Mouse (Mus musculus): Measurements from ENCODE around the gene Ophn1. TPM values are rescaled to one million over a fixed set of nuclear protein-coding genes. Genes with fewer than 3 reads are reported as not detected.

Ophn1 gene
- polyA plus RNA-seq, 1 experiment from 2014 or later = 24.7 TPM

DNA sequence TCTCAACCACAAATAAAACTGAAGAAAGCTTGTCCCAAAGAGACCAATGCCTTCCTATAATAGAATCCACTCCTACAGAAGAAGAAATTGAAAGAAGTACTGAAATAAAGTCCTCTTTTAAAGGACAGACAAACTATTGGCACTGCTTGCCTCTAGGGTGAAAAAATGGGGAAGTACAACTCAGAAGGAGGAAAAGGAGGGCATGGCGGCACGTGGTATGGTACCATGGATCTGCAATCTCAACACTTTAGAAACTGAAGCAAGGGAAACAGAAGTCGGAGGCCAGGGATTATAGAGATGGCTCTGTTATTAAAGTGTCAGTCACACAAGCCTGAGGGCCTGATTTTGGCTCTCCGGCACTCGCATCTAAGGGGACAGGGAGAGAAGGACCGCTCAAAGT, 10.5 kb downstream of the Ophn1 start:
- ATAC-seq (ENCODE audit: insufficient number of reproducible peaks, low FRiP score, low TSS enrichment, low read depth) = no peak
- Histone ChIP-seq H3K4me3 (replicated peaks) (no peak overlapping the region), H3K4me2 (replicated peaks) (no peak overlapping the region), H3K27me3 (0 out of 2 replicates have a peak, but pooled peaks cover 5% of the 10 kb centered on the region), H3K9ac (no peak overlapping the region), H3K4me1 (no peaks in the 10 kb centered on the region), H3K27ac (replicated peaks) (no peak overlapping the region), H3K36me3 (no peaks in the 10 kb centered on the region), H3K9me3 (replicated peaks) (no peaks in the 10 kb centered on the region)
- 79% methylated on average over 6 of the region's 6 CpGs for WGBS

DNA sequence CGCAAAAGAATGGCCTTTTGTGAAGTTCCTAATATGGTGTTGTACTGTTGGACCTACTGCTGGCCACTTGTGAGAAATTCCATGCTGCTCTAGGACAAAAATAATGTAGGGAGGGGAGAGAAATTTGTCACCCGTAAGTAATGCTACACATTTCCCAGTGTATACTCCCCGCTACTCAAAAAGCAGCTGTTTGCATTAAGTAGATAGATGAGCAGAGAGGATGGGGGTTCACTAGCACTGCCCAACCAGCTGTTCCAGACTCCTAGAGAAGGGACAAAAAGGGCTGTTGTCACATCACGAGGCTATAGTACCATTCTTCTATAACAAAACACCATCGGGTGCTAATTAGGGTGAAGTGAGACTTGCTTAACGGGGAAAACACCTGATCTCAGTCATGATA, 15.7 kb downstream of the Ophn1 start:
- WGBS = 68% methylated on average over 6 of the region's 6 CpGs
- H3K27ac ChIP-seq (replicated peaks) = no peak overlapping the region
- no peak overlapping the region for H3K4me3 ChIP-seq (replicated peaks)
- H3K4me1 ChIP-seq = no peaks in the 10 kb centered on the region
- no peak for ATAC-seq (ENCODE audit: insufficient number of reproducible peaks, low FRiP score, low TSS enrichment, low read depth)
- no peaks in the 10 kb centered on the region for H3K9me3 ChIP-seq (replicated peaks)
- no peak overlapping the region for H3K4me2 ChIP-seq (replicated peaks)
- H3K36me3 ChIP-seq = no peaks in the 10 kb centered on the region
- no peak overlapping the region for H3K9ac ChIP-seq
- H3K27me3 ChIP-seq = no peaks in the 10 kb centered on the region

DNA sequence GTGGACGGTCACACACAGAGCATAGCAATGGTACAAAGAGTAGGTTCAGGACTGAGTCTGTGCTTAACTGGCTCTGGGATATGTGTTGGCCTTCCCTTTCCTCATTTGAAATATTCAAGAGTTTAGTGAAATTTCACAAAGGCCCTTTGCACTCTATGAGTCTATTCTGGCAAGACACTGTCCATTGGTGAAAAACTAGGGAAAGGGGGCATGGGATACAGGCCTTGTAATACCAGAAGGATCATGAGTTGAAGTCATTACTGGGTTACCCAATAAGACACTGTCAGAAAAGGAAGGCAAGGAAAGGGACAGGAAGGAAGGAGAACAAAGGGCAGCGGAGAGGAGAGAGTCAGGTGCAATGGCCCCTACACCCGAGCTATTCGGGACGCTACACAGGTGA, 16.7 kb downstream of the Ophn1 start:
- Histone ChIP-seq H3K4me1 (no peaks in the 10 kb centered on the region), H3K4me2 (replicated peaks) (no peak overlapping the region), H3K36me3 (no peaks in the 10 kb centered on the region), H3K9ac (no peak overlapping the region), H3K27me3 (no peaks in the 10 kb centered on the region), H3K27ac (replicated peaks) (0 out of 2 replicates have a peak overlapping the region, but pooled peaks have one; percentile 22), H3K4me3 (replicated peaks) (no peak overlapping the region), H3K9me3 (replicated peaks) (no peaks in the 10 kb centered on the region)
- WGBS = 71% methylated on average over 5 of the region's 5 CpGs
- ATAC-seq (ENCODE audit: insufficient number of reproducible peaks, low FRiP score, low TSS enrichment, low read depth) = no peak

DNA sequence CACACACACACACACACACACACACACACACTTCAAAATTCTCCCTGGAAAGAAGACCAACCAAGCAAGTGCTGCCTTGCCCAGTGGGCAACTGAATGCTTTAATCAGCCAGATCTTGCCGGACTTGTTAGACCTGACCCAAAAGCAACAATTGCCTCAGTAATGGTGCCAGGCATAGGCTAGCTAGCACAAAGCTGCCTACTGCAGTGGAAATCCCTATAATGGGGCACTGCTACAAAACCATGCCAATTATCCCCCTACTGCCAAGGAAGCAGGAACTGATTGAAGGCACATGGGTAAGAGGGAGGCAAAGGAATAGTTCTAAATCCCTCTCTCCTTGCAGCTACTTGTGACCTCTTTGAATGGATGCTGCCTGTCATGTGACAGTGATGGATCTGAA, 18.8 kb downstream of the Ophn1 start:
- Histone ChIP-seq H3K4me3 (replicated peaks) (no peak overlapping the region), H3K4me1 (no peaks in the 10 kb centered on the region), H3K27me3 (no peaks in the 10 kb centered on the region), H3K9ac (no peak overlapping the region), H3K4me2 (replicated peaks) (no peak overlapping the region), H3K36me3 (no peaks in the 10 kb centered on the region), H3K9me3 (replicated peaks) (no peaks in the 10 kb centered on the region), H3K27ac (replicated peaks) (no peak overlapping the region)
- WGBS = 79% methylated on average over 1 of the region's 1 CpGs
- no peak for ATAC-seq (ENCODE audit: insufficient number of reproducible peaks, low FRiP score, low TSS enrichment, low read depth)

DNA sequence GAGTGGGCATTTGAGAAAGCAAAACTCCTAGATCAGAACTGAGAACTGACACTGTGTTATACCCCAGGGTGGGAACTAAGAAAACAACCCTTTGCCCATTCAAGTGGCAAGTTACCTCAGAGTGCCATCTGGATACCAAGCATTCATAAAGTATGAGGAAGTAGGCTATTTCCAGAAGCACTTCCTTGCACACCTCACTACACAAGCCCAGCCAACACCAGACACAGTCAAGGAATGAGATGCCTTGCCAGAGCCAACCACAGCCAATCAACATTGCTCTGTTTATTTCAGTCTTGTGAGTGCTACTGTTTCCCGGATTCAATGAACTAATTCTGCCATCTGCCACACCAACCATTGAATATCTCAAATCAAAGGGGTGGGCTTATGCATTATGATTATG, 20.3 kb downstream of the Ophn1 start:
- no peaks in the 10 kb centered on the region for H3K27me3 ChIP-seq
- no peak for ATAC-seq (ENCODE audit: insufficient number of reproducible peaks, low FRiP score, low TSS enrichment, low read depth)
- no peaks in the 10 kb centered on the region for H3K36me3 ChIP-seq
- H3K9ac ChIP-seq = no peak overlapping the region
- no peak overlapping the region for H3K4me3 ChIP-seq (replicated peaks)
- H3K27ac ChIP-seq (replicated peaks) = no peak overlapping the region
- no peaks in the 10 kb centered on the region for H3K4me1 ChIP-seq
- no peaks in the 10 kb centered on the region for H3K9me3 ChIP-seq (replicated peaks)
- H3K4me2 ChIP-seq (replicated peaks) = no peak overlapping the region
- whole genome bisulfite sequencing = 90% methylated on average over 1 of the region's 1 CpGs

DNA sequence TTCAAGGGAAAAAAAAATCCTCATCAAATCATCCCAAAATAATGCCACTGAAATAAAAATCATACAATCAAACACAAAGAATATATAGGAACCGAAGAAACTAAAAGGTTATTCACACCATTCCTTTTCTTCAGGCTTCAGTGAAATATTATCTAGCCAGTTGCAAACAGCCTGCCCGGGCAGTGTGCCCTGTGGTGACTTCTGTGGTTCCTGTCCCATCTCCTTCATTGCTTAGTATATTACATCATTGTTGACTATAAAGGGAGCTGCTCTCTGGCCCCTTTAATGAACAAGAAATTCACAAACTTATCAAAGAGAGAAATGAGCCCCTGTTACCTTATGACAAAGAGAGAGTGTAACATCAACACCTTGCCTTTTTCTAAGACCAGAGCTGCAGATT, 21.1 kb downstream of the Ophn1 start:
- H3K36me3 ChIP-seq = no peaks in the 10 kb centered on the region
- H3K4me1 ChIP-seq = no peaks in the 10 kb centered on the region
- H3K27ac ChIP-seq (replicated peaks) = no peak overlapping the region
- WGBS = 69% methylated on average over 2 of the region's 2 CpGs
- H3K4me3 ChIP-seq (replicated peaks) = no peak overlapping the region
- H3K9ac ChIP-seq = no peak overlapping the region
- H3K4me2 ChIP-seq (replicated peaks) = no peak overlapping the region
- no peak for ATAC-seq (ENCODE audit: insufficient number of reproducible peaks, low FRiP score, low TSS enrichment, low read depth)
- H3K9me3 ChIP-seq (replicated peaks) = no peaks in the 10 kb centered on the region
- no peaks in the 10 kb centered on the region for H3K27me3 ChIP-seq

DNA sequence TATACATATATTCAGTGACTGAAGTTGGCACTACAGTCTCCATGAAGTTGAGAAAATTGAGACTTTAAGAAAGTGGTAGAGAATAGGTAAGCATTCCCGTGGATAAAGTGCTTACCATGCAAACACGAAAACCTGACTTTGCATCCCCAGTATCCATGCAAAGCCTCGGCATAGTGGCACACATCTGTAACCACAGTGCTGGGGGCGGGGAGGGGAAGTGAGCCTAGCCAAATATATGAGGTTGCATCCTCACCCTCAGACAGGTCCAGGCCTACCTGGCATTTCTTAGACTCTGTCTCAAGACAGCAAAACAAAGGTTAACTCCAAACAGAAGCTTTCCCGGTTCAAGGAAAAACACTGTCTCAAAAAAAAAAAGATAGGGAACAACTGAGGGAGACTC, 21.7 kb downstream of the Ophn1 start:
- ATAC-seq (ENCODE audit: insufficient number of reproducible peaks, low FRiP score, low TSS enrichment, low read depth) = no peak
- H3K27me3 ChIP-seq = no peaks in the 10 kb centered on the region
- no peak overlapping the region for H3K27ac ChIP-seq (replicated peaks)
- no peaks in the 10 kb centered on the region for H3K9me3 ChIP-seq (replicated peaks)
- no peak overlapping the region for H3K9ac ChIP-seq
- H3K4me3 ChIP-seq (replicated peaks) = no peak overlapping the region
- no peaks in the 10 kb centered on the region for H3K4me1 ChIP-seq
- no peaks in the 10 kb centered on the region for H3K36me3 ChIP-seq
- no peak overlapping the region for H3K4me2 ChIP-seq (replicated peaks)
- 76% methylated on average over 5 of the region's 5 CpGs for WGBS

DNA sequence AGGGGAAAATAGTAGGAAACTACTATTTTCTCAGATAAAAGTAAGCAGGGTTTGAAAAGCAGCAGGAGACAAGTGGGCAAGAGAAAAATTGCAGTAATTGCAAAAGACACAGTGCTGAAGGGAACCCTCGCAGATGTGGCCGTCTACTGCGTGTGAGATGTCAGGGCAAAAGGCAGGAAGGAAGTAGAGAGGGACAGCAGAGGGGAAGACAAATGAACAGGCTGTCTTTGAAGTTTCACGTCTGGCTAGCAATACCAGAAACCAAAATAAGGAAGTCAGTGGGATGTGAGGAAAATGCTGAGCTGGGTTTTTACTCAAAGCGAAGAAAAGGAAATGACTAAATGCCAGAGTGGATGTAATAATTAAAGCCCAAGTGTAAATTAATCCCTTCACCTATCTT, 30.7 kb downstream of the Ophn1 start:
- Histone ChIP-seq H3K4me2 (replicated peaks) (no peak overlapping the region), H3K9ac (no peak overlapping the region), H3K9me3 (replicated peaks) (no peaks in the 10 kb centered on the region), H3K4me1 (no peaks in the 10 kb centered on the region), H3K4me3 (replicated peaks) (no peak overlapping the region), H3K36me3 (no peaks in the 10 kb centered on the region), H3K27ac (replicated peaks) (no peak overlapping the region), H3K27me3 (peaks cover 4% of the 10 kb centered on the region)
- no peak for ATAC-seq (ENCODE audit: insufficient number of reproducible peaks, low FRiP score, low TSS enrichment, low read depth)
- WGBS = 58% methylated on average over 5 of the region's 5 CpGs

DNA sequence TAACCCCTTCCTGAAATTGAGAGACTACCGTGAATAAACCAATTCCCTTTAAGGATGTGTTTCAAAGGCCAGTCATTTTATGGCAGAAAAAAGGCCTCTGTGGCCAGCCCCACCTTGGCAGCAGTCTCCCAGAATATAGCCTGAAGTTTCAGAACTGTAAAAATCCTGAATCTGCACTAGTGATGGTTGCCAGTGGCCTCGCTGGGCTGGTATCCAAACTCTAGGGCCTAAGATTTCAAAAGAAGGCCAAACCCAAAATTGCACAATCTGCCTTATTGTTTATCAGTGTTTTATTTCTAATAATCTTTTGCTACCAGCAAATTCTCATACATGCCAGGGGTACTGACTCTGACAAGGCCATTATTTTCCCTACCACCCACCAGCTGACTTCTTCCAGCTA, 34.8 kb downstream of the Ophn1 start:
- Histone ChIP-seq H3K27ac (replicated peaks) (no peak overlapping the region), H3K9ac (no peak overlapping the region)

DNA sequence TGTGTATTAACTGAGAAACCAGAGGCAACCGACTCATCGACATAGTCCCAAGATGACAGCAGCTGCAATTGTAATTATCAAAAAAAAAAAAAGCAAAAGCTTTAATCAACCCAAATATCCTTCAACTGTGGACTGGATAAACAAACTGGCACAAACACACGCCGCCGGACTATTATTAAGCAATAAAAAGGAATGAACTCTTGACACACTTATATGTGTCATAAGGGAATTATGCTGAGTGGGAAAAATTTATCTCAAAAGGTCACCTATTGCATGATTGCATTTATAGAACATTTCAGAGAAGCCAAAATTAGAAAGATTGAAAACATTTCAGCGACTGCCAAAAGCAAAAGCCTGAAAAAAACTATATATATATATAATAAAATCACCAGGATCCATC, 40.0 kb downstream of the Ophn1 start:
- Histone ChIP-seq H3K4me2 (replicated peaks) (no peak overlapping the region), H3K27me3 (no peaks in the 10 kb centered on the region), H3K27ac (replicated peaks) (no peak overlapping the region), H3K9me3 (replicated peaks) (no peaks in the 10 kb centered on the region), H3K4me3 (replicated peaks) (no peak overlapping the region), H3K9ac (no peak overlapping the region), H3K36me3 (no peaks in the 10 kb centered on the region), H3K4me1 (no peaks in the 10 kb centered on the region)
- 79% methylated on average over 6 of the region's 6 CpGs for WGBS
- no peak for ATAC-seq (ENCODE audit: insufficient number of reproducible peaks, low FRiP score, low TSS enrichment, low read depth)

More for the DNA sequence above, 34.8 kb downstream of the Ophn1 start:
- H3K4me2 ChIP-seq (replicated peaks) = no peak overlapping the region
- 76% methylated on average over 2 of the region's 2 CpGs for WGBS
- H3K27me3 ChIP-seq = peaks cover 3% of the 10 kb centered on the region; the same call in 1 of the 2 replicates
- H3K36me3 ChIP-seq = no peaks in the 10 kb centered on the region
- H3K4me3 ChIP-seq (replicated peaks) = no peak overlapping the region
- H3K9me3 ChIP-seq (replicated peaks) = no peaks in the 10 kb centered on the region
- ATAC-seq (ENCODE audit: insufficient number of reproducible peaks, low FRiP score, low TSS enrichment, low read depth) = no peak
- H3K4me1 ChIP-seq = no peaks in the 10 kb centered on the region

DNA sequence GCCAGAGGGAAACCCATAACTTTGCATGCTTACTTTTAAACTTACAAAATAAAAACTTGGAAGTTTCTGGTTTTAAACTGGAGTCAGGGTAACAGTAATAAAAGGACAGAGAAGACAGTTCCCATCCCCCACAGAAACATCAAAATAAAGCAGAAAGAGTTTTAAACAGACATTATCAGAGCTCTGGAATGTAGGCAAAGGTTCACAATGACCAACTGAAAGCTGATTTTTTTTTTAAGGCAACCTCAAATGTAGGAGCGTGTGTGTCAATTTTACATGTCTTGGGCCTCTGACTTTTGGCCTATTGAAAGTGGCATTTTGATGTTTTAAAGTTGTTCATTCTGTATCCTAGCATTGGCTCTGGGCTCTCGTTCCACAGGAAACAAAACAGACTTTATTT, 49.2 kb downstream of the Ophn1 start:
- Histone ChIP-seq H3K27ac (replicated peaks) (no peak overlapping the region), H3K4me1 (no peaks in the 10 kb centered on the region), H3K9ac (no peak overlapping the region), H3K36me3 (no peaks in the 10 kb centered on the region), H3K4me2 (replicated peaks) (no peak overlapping the region), H3K4me3 (replicated peaks) (no peak overlapping the region), H3K9me3 (replicated peaks) (no peaks in the 10 kb centered on the region), H3K27me3 (no peaks in the 10 kb centered on the region)
- 61% methylated on average over 2 of the region's 2 CpGs for WGBS
- no peak for ATAC-seq (ENCODE audit: insufficient number of reproducible peaks, low FRiP score, low TSS enrichment, low read depth)

DNA sequence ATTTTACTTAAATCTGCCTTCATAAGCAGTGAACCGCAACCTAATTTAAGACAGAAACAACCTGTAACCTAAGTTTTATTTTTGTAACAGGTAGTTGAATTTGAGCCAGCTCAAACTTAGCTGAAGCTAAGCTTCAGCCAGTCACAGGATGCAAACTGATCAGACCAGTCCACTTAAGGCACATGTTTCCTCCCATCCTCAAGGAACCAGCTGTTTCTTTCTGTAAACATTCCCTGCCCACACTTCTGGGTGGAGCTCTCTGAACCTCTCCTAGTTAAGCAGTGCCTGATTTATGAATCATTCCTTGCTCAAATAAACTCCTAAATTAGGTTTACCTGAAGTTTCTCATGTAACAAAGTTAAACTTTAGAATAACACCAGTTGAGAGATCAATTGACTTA, 54.8 kb downstream of the Ophn1 start:
- WGBS = 69% methylated on average over 1 of the region's 1 CpGs
- no peaks in the 10 kb centered on the region for H3K36me3 ChIP-seq
- H3K27me3 ChIP-seq = no peaks in the 10 kb centered on the region
- no peak overlapping the region for H3K4me2 ChIP-seq (replicated peaks)
- H3K4me1 ChIP-seq = no peaks in the 10 kb centered on the region
- no peak overlapping the region for H3K9ac ChIP-seq
- H3K27ac ChIP-seq (replicated peaks) = no peak overlapping the region
- no peaks in the 10 kb centered on the region for H3K9me3 ChIP-seq (replicated peaks)
- H3K4me3 ChIP-seq (replicated peaks) = no peak overlapping the region
- no peak for ATAC-seq (ENCODE audit: insufficient number of reproducible peaks, low FRiP score, low TSS enrichment, low read depth)

Data from embryonic facial prominence, embryonic 15.5 days (tissue).